Mouse (Mus musculus): Measurements from ENCODE around the gene Stn1.

Gene Stn1

DNA sequence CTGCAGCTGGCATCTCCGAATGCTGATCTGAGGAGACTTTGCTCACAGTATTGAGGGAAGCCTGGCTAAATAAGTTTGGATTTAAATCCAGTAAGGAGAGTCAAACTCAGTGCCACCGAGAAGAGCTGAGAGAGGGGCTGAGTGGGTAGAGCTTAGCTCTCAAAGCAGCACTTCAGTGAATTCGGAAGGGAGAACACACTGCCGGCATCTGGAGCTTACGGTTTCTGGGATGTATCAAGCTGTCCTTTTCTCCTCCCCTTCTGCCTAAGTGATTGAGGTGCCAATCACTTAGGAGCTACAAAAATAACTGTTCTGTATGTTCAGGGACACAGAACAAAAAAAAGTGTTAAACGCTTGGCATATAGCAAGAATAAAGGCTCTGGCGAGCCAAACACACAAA is 5.1 kb upstream of the Stn1 start:
- DNase-seq = no peak

DNA sequence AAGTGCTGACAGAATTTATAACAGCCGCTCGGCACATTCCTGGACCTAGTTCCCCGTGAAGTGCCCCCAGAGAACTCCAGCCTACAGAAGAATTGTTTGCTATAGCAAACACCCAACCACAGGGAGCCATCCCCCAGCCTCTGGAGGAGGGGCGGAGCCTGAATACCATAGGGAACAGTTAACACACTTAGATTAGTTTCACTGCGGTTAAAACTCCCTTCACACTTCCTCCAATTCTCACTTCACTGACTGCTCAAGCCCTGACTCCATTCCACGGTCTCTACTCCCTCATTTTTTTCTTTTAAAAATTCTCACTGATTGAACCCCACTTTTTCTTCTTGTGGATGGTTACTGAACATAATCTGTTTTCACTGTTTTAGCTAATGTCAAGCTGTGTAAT is 1.5 kb upstream of the Stn1 start:
- DNase-seq = peak; percentile 50

DNA sequence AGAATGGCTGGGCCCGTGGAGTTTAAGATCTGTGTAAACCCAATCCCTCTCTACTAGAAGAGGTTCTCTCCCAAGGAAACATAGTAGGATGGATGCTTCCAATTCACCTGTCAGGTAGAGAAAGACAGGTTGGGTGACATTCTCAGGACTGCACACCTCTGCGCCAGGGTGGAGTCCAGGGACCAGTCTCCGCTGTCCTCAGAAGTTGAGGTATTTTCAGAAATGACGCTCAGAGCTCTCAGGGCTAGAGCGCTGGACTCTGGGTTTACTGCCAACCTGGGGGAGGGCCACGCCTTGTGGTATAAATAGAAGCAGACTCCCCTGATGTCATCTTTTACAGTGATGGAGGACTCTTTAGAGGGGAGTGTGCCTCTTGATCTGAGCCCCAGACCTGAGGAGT is 572 bp upstream of the Stn1 start:
- no peak for DNase-seq

DNA sequence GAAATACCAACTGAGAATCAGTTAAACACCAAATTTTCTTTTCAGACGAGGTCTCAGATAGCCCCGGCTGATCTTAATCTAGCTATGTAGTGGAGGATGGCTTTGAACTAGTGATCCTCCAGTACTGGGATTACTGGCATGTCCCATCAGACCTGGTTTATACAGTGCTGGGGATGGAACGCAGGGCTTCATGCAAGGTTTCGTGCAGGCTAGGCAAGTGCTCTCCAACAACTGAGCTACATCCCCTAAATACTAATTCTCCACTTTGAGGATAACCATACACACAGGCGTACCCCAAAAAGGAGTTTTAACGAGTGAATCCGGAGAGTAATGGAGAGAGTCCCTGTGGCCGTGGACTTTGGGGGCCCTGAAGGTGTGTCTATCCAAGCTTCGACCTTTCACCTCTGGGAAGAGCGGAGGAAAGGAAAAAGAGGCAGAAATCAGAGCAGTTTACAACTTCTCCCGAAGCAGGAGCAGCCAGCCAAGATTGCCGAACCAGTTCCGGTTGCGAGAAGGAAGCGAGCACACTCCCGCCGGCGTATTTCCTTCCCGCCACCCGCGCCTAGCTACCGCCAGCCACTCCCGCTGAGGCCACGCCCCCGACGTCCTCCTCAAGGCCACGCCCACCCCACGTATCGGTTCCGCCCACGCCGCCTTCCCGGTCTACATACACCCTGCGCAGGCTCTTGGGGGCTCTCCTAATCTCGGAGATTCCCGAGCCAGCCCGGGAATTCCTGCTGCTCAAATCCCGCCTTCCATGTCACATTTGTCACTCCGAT is 597 bp downstream of the Stn1 start:
- DNase-seq = peak; percentile 100

DNA sequence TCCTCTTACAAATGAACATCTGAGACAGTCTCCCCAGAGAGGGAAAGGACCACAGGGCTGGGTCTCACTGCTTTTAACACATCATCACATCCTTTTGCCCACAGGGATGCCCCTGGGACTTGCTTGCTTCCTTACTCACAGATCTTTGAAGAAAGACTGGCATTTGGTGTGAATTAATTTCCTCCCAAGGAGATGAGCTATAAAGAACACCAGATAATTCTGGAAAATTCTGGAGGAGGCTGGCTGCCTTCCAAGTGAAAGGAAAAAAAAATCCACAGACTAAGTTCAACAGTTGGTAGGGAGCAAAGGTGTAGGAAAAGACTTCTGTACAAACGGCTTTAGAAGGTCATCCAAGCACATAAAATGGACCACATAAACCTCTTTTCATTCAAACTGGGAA is 3.2 kb downstream of the Stn1 start:
- no peak for DNase-seq

DNA sequence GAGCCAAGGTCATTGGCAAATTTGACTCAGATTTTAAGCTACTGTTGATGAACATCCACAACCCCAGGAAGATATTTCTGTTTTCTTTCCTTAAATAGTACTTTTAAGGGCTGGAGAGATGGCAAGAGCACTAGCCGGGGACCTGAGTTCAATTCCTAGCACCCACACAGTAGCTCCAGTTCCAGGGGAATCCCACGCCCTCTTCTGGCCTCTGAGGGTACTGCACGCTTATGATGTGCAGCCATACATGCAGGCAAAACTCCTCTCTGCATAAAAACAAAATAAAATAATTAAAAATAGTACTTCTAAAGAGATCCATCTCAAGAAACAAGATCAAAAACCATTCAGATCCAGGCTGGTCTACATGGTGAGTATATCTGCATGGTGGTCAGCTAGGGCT is 4.9 kb downstream of the Stn1 start:
- no peak for DNase-seq

DNA sequence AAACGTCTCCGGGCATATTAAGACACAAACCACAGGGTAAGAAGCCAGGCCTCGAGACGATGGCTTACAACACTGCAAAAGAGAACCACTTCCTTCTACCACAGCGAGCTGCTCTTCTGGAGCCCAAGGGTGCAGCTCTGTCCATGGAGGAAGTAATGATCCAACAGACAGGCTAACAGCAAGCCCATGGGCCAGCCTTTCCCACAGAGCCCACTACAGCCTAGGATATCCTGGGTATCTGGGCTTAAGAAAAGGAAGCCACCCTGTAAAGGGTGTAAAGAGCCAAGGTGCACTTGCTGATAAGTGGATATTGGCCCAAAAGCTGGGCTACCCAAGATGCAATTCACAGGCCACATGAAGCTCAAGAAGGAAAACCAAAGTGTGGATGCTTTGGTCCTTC is 6.0 kb downstream of the Stn1 start:
- DNase-seq = no peak

DNA sequence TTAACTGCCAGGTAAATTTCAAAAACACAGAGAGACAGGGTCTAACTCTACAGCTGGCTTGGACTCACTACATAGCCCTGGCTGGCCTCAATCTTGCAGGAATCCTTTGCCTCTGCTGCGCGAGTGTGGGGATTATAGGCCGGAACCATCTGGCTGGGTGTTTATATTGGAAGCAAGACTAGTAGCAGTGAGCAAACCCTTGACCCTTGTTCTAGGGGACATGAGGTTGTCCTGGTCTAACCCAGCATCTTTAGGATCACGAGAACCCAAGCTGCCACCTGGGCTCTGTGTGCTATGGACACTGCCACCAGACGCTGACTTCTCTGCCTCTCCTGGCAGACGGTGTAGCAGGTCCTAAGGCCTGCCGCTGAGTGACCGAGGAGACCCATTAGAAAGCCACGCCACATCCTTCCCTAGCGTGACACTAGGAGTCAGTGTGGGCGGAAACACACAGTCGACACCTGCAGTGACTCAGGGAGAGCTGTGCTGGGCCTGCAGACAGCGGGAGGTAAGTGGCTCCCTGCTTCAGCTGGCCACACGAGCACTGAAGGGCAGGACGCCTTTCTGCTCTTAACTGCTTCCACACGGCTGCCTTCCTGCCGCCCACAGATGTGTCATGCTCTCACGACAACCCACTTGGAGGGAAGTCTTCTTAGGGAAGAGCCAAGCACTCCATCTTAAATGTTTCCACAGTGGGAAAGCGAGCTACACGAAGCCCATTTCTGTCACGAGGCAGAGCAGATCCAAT is 10.9 kb downstream of the Stn1 start:
- DNase-seq = no peak

DNA sequence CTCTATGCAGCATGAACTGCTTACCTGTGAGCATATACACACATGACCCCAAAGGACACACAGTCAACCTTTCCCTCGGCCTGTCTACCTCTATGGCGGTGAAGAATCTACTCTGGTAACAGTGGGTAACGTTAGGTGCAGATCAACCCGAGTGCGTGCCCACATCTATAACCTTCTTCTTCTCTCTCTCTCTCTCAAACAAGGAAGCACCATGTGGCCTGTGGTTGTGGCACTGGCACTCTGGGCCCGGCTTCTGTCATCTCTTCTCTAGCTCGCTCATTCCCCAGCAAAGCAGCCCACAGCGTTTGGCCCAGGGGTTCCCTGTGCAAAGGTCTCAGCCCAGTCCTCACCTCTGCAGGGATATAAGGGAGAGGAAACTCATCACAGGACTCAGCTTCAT is 12.4 kb downstream of the Stn1 start:
- DNase-seq = no peak

DNA sequence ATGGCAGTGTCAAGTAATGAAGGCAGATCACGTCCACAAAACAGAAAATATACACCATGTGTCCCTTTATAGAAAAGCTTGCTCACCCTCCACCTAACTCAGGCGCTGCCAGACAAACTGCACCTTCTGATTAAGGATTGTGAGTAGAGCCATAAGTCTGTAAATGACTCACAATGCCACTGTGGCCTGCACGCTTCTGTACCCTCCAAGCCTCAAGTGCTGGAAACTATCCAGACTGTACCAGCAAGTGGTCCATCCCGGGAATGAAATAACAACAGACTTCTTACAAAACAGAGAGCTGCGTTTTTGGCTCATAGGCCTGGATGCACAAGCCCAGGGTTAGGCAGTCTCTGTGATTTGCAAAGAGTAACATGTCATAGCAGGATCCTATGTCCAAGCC is 15.9 kb downstream of the Stn1 start:
- DNase-seq = no peak

DNA sequence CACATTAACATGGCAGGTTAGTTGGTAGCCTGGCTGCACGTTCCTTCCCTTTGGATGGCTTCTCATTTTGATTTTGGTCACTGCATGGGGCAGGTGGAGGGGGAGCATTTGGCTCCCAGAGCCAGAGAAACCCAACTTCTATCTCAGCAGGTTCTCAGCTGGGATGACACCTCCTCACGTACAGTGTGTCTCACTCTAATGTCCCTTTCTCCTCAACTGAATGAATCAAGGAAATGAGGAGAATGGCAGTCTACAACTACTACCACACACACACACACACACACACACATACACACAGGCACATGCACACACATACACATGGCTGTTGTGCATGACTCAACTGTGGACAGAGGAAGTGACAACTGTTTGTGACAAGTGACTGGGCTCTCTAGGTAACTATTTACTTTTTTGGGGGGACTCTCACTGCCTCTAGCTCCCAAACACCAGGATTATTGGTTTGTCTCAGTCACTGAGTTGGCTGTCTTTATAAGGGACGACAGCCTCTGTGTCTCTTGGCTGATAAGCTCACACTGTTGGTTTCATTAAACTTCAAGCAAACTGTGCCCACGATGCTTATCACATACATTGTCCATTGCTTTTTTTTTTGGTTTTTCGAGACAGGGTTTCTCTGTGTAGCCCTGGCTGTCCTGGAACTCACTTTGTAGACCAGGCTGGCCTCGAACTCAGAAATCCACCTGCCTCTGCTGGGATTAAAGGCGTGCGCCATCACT is 18.0 kb downstream of the Stn1 start:
- no peak for DNase-seq

DNA sequence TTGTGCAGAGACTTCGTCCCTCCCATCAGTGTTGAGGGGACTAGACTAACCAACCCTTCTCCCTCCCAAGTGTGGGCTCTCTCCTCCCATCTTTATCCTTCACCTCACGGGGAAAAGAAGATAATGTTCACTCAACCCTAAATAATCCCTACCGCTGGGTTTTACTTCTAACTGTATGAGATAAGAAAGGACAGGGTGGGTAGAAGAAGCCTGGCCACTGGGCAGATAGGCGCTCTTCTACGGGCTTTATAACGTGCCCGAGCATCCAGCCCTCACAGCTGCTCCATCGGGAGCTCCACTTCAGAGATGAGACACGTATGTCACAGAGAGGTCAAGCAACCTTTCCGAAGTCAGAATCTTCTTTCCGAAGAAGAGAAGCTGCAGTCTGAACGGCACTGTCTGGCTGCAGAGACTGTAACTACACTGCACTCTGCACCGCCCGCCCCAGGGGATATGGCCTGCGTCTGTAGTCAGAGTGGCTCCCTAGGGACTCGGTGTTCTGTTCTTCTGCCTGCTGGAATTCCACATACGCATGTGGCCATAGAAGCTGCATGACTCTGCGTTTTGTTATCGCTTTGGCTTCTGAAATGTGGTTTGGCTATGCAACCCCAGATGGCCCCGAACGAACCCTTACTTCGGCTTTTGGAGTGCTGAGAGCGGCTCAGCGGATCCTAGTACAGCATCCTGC is 18.7 kb downstream of the Stn1 start:
- no peak for DNase-seq

DNA sequence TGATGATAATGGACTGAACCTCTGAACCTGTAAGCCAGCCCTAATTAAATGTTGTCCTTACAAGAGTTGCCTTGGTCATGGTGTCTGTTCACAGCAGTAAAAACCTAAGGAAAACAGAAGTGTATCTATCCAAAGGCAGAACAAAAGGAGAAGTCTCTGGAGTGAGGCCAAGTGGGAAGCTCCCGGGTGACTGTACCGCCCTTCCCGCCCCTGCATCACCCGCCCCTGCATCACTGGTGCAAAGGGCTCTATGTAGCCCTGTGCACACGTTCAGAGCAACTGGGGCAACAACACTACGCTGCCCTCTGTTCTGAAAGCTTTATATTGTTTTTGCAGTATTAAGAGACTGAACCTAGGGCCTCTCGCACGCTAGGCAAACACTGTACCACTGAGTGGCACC is 19.7 kb downstream of the Stn1 start:
- no peak for DNase-seq

DNA sequence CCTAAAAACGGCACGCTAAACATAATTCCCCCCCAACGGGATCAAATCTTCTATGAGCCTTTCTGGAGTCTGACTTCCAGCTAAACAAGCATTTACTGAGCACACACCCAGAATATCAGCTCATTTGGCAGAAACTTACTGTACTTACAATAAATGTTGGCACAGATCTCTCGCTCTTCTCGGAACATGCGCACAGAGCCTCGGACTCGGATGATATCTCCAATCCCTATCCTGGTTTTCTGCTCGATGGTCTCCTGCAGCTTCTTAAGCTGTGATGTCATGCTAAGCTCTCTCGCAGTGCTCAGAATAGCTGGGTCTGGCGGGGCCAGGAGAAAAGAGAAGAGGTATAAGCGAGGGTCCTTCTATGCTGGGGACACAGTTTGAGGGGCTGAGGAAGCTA is 20.4 kb downstream of the Stn1 start:
- no peak for DNase-seq

DNA sequence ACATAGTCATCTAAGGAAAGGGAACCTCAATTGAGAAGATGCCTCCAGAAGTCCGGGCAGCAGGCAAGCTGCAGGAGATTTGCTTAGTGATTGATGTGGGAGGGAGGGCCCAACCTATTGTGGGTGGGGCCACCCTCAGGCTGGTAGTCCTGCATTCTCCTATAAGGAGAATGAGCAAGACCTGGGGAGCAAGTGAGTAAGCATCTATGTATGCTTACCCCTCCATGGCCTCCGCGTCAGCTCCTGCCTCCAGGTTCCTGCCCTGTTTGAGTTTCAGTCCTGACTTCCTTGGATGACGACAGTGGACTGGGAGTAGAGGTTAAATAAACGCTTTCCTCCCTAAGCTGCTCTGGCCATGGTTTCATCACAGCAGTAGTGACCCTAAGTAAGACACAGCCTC is 22.2 kb downstream of the Stn1 start:
- DNase-seq = no peak

DNA sequence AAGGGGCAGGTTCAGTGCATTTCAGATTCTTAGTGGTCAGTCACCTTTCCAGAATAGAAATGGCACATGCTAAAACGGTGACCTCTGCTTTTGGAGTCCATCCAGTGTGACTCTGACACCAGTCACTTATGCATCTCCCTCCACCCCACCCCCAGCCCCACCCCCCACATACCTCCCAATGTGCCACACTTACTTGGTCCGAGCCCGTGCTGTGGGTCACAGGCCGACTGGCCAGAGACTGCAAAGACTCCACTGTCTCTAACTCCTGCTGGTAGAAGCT is 23.7 kb downstream of the Stn1 start:
- no peak for DNase-seq

DNA sequence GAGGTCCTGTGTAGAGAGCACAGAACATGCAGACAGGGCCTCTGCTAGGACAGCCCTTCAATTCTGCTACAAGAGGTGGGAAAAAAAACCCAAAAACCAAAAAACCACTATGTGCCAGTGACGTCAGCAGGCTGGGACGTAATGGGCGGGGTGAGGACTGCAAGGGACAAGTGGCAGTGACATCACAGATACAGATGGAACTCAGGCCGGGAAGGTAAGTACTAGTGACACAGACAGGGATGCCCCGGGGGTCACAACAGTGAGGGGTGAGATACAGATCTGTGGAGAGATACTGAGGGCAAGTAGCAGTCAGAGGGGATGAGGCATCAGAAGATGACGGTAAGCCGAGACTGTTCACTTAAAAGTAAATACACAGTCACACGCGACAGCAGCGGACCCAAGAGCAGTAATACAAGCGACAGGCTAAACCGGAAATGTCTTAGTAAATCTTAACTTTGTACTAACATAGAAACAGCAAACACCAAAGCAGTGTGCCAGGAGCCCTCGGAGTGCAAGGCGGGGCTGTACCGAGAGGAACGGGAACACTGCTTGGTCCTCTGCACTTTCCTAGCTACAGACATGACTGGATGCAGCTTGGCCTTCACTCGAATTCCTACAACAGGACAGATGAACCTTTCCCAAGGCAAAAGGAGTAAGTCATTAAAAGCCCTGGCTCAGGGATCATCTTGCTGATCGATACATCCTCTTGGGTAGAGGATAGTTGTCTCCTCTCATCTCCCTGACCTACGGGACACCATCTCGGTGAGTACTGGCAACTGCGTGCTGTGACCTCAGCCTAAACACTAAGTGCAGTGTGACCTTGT is 24.3 kb downstream of the Stn1 start:
- no peak for DNase-seq

DNA sequence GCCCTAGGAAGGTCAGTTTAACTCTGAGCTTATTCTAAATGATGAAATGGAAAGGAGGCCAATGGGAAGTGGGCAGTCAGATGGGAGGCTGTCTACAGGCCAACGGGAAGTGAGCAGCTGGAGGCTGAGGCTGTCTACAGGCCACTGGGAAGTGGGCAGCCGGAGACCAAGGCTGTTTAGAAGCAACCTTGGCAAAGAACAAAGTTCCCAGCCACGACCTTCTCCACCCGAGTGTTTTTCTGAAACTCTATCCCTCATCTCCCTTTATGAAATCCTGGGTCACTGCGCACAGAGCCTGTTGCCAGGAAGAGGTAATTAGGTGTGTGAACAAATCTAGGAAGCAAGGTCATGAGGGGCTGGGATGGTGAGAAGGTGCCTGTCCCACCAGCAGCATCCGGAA is 25.3 kb downstream of the Stn1 start:
- no peak for DNase-seq

DNA sequence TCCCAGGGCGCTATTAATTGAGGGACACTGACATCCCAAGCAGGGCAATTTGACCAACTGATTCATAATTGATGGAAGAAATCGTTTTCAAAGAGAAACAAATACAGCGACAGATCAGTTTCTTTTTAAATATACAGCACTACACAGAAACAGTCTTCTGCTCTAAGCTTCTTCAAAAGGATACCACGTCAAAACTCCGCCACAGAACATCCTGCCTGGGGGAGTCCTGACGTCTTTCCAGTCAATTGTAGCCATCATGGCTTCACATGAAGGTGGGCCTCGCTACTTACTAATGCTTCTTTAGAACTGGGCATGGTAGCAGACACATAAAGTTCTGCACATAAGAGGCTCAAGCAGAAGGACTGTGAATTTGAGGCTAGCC is 26.0 kb downstream of the Stn1 start:
- DNase-seq = no peak

DNA sequence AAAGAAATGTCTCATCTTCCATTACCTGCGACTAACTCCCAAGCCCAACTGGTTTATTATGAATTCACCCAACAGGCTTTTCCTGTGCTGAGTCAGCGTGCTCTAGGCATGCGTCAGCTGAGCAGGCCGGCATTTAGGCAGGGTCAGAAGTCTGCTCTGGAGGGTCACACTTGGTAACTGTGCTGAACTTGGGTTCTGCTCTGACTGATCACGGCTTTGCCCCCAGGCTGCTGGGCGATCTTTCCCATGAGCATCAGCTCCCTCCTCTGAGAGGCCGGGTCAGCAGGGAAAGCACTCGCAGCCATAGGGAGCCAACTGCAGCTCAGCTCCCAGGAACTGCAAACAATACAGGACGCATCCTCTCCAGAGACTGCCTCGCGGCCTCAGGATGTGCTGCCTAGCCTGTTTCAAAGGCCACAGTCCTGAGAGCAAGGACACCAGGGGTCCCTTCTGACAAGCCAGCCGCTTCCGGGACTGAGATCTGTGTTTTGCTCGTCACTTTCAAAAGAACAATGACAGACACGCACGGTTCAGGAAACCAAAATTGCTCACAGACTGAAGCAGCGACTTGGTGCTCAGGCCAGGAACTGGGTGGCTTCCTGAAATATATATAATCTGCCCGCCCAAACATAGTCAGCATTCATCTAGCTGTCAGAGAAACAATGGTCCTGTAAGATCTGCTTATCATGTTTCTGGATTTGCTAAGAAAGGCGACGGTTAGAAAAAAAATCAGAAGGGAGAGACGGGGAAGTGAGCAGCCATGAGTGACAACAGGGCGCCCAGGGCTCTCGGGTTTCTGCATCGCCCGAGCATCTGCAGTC is 26.6 kb downstream of the Stn1 start:
- peak; percentile 52 for DNase-seq

DNA sequence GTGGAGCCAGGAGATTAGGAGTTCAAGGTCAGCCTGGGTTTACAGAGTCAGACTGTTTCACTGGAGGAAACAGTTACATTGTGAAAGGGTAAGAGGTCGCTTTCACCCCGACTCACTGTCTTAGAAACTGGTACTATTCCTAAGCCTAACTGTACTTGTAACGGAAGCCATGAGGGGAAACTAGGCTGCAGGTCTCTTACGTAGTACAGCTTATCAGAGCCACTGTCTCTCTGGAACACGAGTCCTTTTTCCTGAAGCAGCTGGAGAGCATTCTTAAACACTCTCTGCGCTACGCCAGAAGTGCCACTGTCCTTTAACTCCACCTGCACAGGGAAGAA is 27.2 kb downstream of the Stn1 start:
- DNase-seq = no peak

DNA sequence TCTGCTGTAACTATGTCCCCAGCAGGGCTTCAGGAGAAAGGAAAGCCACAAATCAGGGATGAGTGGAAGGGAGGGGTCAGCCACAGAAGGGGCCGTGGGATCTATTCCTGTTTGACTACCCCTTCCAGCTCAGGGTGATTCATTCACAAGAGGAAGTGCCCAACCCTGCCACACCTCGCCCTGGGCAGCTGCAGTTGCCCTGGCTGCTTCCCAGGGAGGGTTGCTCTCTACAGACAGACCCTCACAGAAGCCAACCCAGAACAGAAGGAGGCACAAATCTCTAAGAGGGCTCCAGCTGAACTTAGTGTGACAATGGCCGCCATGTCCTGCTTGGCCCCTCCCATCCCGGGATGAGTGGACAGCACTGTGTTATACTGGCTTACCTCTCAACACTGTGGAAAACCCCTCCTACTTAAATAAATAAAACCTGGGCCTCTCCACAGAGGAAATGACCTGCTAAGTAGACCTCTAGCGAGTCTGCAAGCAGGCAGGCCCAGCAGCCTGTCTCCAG is 28.5 kb downstream of the Stn1 start:
- DNase-seq = no peak
